Mouse (Mus musculus) urinary bladder, postnatal 4 days (tissue): Measurements from ENCODE around the gene Lbh.

ENCODE experiments used
- DNase-seq, 2 experiments: peaks; one replicate each; pipeline ENCODE4 v3.0.0; 2021 to 2022; ENCODE audit warnings: low spot score in 2 of 2

Gene Lbh

DNA sequence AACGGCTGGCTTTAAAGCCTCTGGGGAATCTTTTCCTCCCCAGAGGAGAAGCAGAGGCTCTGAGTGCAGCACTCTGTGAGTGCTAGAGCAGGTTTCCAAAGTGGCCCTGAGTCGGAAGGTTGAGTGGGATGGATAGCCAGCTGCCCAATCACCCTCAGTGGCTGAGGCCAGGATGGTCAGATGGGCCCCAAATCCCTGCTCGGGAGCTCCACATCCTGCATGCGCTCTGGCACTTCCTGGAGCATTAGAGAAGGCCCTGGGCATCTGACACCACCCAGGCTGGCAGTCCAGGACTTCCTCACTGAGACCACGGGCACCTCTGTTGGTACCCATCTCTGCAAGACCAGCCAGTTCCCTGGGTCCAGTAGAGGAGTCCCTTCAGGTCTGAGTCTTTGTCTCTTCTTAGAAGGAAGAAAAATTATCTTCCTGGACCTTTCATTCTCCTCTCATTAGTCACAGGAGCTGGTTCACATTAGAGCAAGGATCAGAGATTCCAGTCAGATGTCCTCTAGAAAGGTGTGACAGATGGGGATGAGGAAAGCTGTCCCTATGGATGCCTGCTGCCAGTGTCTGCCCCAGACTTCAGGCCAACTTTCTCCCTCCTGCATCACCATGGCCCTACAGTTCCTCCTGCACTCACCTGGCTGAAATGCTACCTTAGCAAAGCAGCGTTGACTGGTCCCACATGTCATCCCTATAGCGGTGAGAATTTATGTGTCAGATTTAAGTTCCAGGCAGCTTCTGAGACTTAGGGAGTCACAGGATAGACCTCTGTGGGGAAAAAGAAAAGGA, 8.8 kb upstream of the Lbh start:
- peak in 1 of 2 experiments; percentile 54 for DNase-seq

DNA sequence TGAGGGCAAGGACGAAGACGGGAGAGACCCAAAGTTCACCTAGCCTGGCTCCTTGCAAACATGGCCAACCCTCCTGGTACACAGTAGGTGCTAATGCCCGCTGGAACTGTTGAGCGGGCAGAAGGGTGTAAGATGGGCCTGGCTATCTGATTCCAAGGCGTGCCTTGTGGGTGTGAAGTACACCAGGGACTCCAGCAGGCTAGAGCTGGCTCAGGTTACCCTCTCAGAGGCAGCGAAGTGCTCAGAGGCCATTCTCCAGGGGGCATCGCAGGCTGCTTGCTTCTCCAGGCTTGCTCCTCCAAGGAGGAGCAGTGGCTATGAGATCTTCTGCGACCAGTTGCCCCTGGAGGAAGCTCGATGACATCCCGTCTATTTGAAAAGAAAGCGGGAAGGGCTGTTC, 6.8 kb upstream of the Lbh start:
- DNase-seq = peak in 1 of 2 experiments; percentile 54

DNA sequence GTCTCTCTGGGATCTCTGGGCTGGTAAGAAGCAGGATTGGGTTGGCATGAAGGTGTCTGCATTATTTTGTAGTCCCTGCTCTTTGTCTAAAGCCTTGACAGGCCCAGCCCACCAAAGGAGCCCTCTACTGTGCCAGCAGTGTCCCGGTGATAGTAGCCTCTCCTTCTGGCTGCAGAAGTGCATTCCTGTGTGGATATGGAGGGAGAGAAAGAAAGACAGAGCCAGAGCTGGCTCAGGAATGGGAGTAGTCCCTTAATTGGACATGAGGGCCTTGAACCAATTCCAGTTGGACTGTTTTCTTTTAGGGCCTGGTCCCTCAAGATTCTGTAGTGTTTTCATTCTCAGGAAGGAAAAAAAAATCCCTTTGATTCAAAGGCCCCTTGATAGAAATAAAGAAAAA, 6.4 kb upstream of the Lbh start:
- DNase-seq = peak in 1 of 2 experiments; percentile 40

DNA sequence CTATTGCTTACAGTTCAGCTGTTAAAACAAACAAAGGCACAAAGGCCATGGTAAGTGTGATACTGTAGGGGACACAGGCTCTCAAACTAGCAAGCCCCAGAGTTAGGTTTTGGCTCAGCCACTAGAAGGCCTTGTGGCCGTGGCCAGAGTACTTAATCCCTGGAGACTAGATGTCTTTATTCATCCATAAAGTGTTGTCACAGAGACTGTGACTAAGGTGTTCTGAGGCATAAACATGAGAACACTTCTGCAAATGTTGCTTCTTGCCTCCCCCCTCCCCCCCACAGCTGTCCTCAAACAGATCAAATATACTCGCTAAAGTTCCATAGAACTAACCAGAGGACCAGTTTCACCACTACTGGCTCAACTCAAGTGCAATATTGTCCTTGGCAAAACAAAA, 4.0 kb upstream of the Lbh start:
- DNase-seq = no peak

DNA sequence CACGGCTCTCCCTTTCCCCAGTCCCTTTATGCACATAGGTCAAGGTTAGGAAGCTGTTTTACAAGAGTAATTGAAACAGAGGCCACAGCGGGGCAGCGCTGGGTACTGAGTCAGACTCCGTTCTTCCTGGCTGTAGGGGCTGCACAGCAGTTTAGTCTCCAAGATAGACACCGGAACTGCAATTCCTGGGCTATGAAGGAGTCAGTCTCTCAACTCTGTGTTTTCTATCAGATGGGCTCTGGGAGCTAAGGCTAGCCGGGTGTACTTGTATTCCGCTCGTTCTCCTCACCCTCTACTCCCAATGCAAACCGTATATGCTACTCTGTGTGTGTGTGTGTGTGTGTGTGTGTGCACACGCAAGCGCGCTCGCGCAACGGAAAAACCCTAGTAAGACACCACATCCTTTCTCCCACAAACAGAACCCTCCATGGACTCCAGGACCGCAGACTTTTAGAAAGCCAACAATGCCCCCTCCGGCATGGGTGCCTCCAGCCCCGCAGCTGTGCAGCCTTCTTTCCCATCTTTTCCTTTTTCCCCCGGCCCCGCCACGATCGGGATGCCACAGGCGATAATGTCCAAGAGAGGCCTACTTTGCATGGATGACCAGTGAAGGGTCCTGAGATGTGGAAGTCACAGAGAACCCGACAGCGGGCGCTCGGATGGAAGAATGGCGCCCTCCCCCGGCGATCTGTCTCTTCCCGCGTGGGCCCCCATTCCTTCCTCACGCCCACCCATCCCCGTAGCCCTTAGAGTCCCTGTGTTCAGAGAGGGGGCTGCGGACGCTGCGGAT, 669 bp upstream of the Lbh start:
- peak; percentile 44 to 68 for DNase-seq

DNA sequence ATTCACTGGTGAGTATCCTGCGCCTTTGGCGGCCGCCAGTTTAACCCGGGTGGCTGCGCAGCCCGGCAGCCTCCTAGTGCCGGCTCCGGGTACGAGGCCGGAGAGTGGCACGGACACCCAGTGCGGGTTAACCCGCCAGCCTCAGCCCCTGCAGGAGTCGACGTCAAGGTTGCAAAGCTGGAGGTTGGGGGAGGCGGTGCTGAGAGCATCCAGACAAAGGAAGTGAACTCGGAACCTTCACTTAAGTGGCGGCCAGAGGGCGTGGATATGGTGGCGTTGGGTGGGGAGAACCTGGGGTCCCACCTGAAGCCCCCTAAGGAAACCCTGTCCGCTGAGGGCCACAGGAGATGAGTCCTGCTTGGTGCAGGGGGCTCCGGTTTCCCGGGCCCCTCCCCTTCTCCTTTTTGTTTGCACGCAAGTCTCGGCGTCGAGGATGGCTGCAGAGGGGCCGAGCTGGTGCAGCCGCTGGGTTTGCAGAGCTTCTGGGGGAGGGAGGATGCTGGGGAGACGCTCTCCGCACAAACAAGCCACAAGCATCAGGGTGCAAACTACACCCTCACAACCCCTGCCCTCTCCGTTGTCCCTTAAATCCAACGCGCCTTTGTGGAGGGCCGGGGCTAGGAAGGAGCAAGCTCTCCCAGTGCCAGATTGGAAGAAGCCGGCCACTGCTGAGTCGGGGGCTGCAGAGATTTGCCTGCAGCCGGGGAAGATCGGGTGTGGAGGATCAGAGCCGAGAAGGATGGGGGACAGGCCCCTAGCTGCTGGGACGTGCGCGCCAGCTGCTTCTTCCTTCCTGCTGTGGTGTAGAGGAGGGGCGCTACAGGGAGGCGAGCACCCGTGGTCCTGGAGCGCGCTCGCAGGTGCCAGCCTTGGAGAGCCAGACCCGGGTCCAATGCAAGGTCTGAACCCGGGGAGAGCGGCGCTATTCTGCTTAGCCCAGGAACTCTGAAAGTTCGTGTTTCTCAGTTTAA, 751 bp downstream of the Lbh start:
- DNase-seq = peak in 1 of 2 experiments; percentile 58

DNA sequence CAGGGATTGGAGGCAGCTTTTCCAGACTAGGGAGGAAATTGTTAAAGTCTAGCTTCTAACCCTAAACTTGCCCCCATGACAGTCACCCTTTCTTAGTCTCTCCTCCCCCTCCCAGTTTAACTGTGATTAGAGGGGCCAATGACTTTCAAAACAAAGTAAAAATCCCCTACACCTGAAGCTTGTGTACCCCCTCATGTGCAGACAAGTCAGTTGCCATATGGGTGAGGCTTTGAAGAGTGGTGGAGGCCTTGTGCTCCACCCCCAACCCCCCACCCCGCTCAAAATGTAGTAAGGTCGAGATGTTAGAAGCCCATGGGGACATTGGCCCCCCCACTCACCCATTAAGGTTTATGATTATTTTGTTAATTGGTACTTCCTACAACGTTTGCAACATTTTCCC, 1.5 kb downstream of the Lbh start:
- DNase-seq = no peak

DNA sequence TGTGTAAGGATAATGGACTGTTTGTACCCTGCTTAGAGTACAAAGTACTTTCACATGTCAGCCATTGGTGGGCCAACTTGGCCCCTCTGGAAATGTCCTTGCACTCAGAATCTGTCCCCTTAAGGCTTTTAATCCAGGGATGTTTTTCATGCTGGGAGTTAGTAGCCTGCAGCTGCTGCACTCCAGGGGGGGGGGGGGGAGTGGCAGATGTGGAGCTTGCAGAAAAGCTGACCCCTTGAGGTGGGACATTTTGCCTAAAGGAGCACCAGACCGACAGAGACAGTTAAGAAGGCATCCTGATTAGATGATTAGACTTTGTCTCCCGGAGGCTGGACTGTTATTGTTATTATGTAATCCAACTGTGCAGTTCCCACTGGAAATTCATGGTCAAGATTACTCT, 2.3 kb downstream of the Lbh start:
- no peak for DNase-seq

DNA sequence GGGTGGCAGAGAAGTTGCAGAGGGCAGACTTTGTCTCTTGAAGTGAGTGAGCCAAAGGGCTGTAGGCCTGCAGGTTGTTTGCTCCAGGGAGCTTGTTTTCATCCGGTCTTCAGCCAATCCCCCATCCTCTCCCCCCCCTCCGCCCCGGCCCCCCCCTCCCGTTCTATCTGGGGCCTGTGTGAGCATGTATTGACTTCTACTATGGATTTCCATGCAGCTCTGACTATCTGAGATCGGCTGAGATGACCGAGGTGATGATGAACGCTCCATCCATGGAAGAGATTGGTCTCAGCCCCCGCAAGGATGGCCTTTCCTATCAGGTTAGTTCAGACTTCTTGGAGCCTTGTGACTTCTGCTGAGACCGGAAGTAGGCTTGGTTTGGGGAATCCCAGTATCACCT, 2.9 kb downstream of the Lbh start:
- no peak for DNase-seq

DNA sequence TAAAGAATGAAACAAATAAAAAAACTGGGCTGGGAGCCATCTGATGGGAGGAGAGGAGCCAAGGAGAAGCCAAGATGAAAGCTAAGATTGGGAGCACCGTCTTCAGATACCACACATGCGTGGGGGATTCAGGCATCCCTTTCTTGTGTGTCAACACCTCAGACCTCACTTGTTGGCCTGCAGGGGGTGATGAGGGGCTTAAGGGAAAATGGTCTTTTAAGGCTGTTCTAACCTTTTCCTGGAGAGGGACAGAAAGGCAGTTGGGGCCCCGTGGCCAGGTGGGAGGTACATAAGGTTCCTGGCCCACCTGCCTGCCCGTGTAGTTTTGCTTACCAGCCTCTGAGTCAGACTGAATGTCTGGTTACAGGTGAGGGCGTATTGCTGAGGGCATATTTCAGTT, 4.1 kb downstream of the Lbh start:
- DNase-seq = no peak

DNA sequence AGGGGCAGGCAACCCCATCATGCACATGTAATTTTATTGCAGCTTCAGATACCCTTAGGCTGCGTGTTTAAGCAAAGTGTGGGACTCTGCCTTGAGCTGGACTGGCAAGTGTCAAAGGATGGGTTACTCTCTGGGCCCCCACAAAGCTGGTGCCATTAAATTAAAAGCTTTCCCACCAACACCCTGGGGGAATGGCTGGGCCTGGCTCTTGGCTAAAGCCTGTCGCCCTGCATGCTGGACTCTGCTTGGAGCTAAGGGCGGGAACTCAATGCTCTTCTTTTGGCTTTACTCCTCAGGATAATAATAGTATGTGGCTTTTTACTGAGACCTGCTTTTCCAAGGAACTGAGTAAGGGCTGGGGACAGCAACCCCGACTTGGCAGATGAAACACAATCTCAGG, 5.2 kb downstream of the Lbh start:
- DNase-seq = no peak

DNA sequence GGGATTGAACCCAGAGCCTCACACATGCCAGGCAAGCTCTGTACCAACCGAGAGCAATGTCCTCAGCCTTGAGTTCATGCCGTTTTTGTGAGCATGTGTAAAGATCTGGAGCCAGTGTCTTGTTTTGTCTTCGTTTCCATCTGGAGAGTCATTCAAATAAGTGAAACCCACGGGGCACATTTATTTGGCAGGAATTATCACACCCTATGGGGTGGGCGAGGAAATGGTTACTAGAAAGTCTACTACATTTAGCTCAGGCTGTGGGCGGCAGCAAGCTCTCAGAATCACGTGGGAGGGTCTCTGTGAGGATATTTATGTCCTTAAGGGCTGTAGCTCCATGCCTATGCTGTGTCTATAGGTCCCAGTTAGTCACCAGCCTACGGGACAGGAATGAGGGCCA, 6.2 kb downstream of the Lbh start:
- no peak for DNase-seq

DNA sequence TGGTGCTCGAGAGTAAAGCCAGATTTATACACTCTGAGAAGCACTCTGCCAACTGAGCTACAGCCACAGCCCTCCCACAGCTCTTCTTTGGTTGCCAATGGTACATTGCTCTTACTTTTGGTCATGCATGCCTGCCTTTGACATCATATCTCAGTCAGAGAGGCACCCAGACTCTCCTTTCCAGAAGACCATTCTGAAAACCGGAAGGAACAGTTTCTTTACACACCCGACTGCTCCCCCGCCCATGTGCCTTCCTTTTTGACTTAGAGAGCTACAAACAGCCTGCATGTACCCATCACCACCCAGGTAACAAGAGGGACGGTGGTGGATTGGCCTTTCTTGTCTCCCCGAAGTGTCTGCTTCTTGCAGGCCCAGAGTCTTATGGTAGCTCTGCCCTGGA, 7.0 kb downstream of the Lbh start:
- no peak for DNase-seq

DNA sequence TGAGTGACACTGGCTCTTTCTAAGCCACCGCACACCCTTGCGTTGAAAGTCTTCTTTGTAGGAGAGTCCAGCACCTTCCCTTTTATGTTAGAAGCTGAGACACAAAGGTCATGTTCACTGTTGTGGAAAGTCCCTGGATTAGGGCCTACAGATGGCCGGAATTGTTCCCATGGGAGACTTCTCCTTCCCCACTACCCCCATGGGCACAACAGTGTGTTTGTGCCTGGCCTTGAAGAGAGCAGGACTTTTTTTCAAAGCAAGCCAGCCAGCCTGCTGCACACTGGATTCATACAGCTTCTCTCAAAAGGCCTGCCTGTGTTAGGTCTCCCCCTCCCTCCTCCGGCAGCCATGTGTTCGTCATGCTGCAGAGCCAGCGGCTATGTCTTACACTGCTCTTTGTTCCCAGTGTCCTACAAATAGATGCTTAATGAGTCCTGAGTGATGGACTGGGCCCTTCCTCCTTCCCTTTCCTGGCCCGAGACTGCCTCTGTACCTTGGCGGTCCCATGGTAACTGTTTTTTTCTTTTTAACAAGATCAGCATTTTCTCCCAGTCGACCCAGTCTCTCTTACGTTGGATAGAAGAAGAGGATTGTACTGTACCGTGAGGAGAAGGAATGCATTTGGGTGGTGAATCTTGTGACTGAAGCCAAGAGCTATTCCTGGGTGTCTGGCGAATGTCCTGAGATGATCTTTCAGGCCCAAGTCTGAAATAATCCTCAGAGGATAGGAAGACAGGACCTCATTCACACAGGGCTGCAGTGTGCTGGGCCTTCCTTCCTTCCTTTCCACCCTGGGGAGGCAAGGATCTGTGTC, 7.9 kb downstream of the Lbh start:
- DNase-seq = no peak

DNA sequence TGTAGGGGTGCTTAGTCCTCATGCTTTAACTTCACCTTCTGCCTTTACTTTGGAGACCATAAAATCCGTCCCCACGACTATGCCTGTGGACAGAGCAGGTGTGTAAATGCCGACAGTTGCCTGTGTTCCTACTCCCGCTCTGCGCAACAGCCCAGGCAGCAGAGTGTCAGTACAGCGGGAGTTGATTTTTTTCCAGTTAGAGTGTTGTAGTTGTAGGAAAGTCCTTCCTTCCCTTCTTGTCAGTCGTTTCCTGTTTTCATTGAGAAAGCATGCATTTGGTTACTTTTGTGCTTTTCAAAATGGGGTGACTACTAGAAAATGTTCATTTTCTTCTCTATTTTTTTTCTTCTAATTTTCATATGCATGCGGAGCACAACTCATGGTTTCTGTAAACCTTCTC, 8.9 kb downstream of the Lbh start:
- no peak for DNase-seq

DNA sequence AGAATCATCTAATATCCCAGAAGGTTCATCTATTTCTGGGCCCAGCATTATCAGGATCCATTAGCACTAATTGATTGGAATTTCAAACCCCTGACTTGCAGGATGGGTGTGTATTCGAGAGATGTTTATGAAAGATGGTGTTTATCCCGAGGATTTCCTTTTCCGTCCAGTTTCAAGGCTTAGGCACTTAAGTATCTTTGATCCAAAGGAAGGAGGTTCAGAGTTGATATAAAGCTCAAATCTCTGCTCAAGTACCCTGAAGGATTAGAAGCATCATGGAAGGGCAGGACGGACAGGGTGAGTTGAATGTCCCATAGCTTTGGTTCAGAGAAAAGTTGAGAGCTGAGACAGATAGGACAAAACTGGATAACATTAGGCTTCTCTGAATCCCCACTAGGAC, 15.0 kb downstream of the Lbh start:
- no peak for DNase-seq

DNA sequence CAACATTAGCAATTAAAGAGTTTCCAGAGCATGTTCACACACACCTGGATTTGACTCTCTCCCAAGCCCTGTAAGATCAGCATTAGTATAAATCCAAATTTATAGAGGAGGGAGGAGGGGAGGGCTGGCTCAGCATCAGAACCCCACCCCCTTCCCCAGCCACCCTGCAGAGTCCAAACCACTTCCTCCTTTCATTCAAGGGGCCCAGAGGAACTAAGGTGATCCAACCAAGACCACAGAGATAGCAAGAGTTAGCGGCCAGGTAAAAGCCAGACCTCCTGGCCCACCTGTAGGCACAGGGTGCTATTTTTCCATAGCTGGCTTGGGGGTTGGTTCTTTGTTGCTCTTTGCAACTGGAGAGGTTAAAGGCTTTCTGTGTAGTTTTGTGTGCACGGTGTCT, 16.0 kb downstream of the Lbh start:
- no peak for DNase-seq

DNA sequence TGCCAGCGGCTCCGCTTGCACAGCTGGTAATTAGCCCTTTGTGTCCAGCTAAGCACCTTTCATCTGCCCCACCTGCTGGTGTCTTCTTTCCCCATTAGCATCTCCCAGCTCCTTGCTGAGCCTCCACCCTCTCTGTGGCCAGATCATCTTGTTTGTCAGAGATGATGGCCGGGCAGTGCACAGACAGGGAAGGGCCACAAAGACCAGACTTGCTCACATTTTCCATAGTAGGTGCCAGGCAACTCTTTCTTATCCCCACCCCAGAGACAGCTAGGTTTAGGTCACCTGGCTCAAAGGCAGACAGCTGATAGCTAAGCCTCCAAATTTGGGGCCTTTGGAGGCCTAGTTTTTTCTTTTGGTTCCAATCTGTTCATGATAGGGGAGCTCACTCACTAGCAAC, 16.5 kb downstream of the Lbh start:
- DNase-seq = no peak

DNA sequence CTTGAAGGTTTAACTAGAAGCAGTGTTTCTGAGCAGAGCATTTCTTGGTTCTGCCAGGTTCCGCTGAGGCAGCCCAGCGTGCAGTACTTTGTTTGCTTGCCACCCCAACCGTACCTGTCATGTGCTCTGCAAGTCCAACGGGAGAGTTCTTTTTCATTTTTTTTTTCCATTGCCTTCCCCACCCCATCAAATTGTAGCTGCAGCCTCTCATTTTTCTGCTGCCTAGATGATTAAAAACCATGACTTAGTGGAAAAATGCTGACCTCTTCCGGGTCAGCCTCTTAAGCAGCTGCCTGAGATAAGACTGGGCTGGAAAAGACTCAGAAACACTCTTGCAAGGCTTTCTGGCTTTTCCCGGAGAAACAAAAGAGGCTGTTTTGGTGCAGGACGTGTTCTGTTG, 17.8 kb downstream of the Lbh start:
- DNase-seq = no peak

DNA sequence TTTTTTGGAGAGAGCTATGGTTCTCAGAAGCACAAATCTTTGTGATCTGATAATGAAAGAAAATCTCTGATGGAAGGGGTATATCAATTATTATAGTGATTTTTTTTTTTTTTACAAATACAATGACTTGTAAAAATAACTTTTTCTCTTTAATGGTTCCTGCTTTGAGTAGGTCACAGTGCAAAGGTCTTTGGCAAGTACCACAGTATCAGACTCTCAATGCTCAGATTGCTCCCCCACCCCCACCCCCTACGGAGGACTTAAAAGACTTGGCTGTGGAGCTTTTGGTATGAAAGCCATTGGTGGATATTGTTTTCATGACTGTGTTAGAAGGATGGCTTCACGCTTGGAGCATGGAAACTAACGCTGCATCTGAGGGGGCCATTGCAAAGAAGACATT, 18.2 kb downstream of the Lbh start:
- DNase-seq = no peak

DNA sequence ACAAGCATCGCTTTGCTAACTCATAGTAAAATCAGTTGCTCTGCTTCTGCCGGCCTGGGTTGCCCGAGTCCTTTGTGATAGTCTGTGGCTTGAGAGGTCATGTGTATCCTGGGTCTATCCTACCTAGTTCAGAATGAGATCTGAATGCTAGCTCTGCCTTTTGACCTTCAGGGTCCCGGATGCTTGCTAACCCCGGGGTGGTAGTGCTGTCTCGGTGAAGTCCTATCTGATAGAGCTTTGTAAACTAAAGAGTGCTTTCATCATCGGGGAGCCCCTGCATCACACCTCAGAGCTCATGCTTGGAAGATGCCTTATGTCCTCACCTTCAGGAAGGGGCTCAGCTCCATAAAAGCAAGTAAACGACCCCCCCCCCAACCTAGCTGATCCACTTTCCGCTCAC, 19.1 kb downstream of the Lbh start:
- no peak for DNase-seq
